Mouse (Mus musculus) megakaryocyte, embryonic 14.5 days (primary cell): ENCODE results near the gene Irak1bp1.

ENCODE experiments used
- FLI1 ChIP-seq: IDR thresholded peaks from 2 replicates; pipeline ENCODE4 v1.6.1; 2012; ENCODE audit warnings: low read length, inconsistent platforms, mixed read lengths
- GATA1 ChIP-seq: IDR thresholded peaks from 3 replicates; pipeline ENCODE4 v1.6.1; 2012; ENCODE audit warnings: mixed read lengths, low read length, inconsistent platforms, borderline replicate concordance

GRCm38 (mm10) chr9:82800360-82800759 lies 29.0 kb upstream of the Irak1bp1 start:
- TF ChIP-seq FLI1 (no peak), GATA1 (no peak)
